Mouse (Mus musculus): ENCODE measurements around the gene Cacnb4. TPM values are rescaled to one million over a fixed set of nuclear protein-coding genes. Genes with fewer than 3 reads are reported as not detected.

Gene Cacnb4
- total RNA-seq, 2 experiments from 2014 or later: 143 to 154 TPM

DNA sequence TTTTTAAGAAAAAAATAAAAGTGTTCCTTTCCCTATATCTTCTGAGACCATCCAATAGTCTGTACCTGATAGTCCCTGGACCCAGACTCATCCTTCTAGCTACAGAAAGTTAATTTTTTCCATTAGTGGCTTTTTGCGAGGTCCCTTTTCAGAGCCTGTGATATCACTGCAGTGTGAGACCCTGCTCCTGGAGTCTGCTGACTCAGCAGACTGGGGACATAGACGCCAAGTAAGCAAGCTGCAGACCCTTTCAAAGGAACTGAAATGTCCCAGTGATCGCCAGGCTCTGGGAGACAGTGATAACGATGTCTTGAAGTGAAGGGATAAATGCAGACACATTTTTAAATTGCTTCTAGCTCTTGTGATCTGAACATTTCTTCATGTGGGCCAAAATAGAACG lies 230.0 kb downstream of the Cacnb4 start:
- intact Hi-C loops (cut with DNase I): no loop called here
- DNase-seq (ENCODE audit: low spot score in 2 of 2): no peak

DNA sequence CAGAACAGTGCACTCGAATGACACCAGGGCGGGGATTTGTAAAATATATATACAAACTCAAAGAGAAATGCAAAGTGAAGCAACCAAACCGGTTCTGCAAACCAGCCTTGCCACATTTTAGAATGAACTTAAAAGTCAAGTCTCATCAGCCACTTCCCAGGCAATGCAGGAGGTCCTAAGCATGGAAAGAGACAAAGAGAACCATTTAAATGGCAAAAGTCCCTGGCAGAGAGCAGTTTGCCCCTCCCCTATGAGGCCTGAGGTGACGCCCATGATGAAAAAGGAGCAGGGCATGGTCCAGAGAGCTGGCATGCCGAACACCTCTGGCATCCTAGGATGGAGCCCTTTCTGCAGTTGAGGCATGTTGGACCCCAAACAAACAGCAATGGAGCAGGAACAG lies 234.5 kb downstream of the Cacnb4 start:
- intact Hi-C loops (cut with DNase I): no loop called here

DNA sequence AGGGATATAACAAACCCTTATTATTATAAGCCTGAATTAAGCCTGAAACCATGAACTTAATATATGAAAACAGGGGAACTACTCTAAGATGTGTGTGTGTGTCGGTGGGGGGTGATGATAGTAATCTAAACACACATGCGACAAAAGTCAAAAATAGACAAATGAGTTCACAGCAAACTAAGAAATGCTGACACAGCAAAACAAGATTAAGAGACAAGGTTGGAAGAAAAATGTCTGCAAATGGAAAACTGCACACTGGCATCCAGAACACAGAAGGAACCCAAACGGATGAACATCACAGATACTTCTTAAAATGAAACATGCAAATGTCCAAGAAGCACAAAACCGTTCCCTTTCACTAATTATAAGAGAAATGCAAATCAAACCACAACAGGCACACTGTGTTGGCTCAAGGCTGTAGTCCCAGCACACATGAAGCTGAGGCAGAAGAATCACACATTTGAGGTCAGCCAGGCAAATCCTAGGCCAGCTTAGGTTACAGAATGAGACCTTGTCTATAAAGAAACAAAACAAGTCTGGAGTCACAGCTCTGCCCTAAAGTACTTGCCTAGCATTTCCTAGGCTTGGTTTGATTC lies 236.1 kb downstream of the Cacnb4 start:
- intact Hi-C loops (cut with DNase I): no loop called here
- no peak for DNase-seq (ENCODE audit: low spot score in 2 of 2)

More for the DNA sequence above, 234.5 kb downstream of the Cacnb4 start:
- DNase-seq (ENCODE audit: low spot score in 2 of 2): no peak

DNA sequence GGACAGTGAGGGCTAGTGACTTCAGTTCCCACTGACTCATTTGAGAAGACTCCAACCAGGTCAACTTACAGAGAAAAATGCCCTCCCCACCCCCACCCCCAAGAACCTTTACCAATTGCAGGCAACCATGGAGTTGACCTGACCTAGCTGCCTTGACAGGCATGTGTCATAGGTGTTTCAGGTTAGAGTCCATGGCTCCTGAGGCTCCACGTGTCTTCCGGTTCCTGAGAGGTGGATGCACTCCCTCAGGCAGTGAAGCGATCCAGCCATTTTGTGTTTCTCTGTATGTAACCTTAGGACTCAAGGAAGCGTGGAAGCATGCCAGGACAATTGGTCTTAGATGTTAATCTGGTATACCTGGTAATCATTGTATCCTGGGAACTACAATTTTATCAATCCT lies 238.2 kb downstream of the Cacnb4 start:
- intact Hi-C loops (cut with DNase I): no loop called here
- DNase-seq (ENCODE audit: low spot score in 2 of 2): no peak

DNA sequence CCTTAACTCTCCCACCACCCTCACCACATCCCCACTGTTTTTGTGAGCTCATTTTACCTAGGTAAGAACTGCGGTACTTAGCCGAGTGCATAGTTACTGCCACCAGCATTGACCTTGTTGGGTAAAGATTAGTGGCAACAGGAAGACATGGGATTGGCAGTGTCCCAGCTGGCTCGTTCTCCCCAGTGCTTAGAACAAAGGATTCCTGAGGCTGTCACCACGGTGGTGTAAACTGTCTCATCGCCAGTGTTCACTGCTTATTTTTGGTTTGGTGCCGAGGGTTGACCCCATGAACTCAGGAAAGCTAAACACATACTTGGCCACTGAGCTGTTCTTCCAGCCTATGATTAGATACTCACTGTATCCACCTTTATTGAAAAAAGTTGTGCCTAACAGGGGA lies 238.6 kb downstream of the Cacnb4 start:
- no peak for DNase-seq (ENCODE audit: low spot score in 2 of 2)
- intact Hi-C loops (cut with DNase I): no loop called here

DNA sequence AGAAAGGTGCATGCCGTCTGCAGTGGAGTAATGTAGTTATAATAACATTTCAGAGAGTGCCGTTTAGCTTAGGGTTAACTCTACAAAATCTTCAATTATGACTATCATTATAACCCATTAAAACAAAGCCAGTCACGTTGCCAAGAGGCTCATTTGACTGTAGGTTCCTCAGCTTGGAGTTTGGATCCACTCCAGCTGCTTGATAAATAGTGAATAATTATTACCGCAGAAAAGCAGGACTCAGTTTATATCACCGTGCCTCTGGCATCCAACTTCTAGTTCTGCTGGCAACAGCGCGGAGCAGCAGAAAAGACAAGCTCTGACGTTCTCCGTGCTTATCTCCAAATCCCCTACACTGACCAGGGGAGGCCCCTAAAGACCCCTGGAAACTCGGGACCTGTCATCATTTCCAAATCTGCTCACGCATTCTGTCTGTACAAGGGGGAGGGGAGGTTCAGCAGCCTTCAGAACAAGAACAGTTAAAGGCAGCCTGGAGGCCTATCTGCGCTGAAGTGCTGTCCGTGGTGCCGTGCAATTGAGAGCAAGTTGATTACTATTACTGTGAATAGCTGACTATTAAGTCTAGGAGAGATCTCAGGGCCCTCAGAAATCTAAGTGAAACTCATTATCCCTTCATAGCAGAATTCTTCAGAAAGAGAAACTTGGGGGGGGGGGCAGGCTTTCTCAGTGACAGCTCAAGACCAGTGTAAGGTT lies 240.6 kb downstream of the Cacnb4 start:
- intact Hi-C loops (cut with DNase I): no loop called here
- no peak for DNase-seq (ENCODE audit: low spot score in 2 of 2)

DNA sequence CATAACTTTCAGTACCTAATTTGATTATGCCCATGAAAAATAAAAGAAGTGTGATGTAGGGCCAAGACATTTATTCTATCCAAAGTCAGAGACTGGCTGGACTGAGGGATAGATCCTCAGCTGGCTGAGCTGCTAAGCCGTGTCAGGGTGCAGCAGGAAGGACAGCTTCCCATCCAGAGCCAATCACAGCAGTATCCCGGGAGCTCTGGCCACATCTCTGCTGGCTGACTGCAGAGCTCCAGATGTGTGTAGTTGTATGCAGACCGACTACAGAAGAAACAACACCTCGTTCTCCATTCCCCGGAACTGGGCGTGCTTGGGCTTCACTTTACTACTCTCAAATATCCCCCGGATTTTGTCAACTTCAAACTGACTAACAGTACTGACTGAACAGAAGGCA lies 243.3 kb downstream of the Cacnb4 start:
- DNase-seq (ENCODE audit: low spot score in 2 of 2): no peak
- intact Hi-C loops (cut with DNase I): no loop called here

DNA sequence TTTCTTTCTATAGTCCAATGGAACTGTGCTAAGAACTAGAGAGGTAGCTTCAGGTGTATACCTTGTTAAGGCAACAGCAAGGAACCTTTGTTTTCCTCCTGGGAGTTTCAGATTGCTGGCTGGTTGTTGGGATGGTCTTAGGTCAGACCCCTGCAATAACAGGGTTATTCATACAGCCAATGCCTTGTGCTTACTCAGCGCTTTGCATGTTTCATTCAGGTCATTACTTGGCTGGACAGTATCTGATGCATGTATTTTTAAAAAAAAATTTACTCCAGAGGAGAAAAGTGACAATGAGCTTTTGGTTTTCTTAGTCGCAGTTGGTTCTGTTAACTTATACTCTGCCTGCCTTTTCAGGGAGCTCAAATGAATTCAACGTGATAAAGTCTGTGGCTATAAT lies 249.2 kb downstream of the Cacnb4 start:
- no peak for DNase-seq (ENCODE audit: low spot score in 2 of 2)
- intact Hi-C loops (cut with DNase I): no loop called here

DNA sequence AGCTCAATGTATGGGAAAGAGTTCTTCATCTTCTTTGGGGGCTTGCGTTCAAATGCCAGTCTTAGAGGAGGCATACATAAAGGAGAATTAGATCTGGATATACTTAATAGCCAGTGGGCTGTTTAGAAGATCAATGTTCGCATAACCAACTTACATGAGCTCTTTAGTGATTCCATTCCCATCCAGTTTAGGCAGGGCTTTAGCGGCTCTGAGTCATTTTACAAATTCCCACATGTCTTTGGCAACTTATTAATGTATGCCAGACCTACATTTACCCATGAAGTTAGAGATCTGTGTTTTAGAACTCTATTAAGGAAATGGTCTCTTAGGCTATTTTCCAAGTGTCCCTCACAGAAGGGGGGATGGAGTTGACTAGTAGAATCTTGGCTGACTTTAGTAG lies 250.6 kb downstream of the Cacnb4 start:
- intact Hi-C loops (cut with DNase I): no loop called here
- no peak for DNase-seq (ENCODE audit: low spot score in 2 of 2)

DNA sequence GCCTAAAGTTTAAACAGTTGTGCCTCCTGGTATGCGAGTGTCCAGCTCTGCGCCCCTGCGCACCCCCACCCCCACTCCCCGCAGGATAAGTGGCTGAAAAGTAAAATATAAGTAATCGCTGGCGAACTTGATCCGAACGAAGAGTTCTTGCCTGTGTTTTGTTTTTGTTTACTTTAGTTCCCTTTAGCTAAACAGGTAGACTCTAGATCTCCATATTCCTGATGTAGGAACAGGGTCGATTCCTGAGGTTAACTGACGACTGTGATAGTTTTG lies 251.2 kb downstream of the Cacnb4 start:
- no peak for DNase-seq (ENCODE audit: low spot score in 2 of 2)
- intact Hi-C loops (cut with DNase I): loop anchor here (2.0 kb wide), 1 partner anchor 165 kb away; no protein-coding TSS in a partner anchor

DNA sequence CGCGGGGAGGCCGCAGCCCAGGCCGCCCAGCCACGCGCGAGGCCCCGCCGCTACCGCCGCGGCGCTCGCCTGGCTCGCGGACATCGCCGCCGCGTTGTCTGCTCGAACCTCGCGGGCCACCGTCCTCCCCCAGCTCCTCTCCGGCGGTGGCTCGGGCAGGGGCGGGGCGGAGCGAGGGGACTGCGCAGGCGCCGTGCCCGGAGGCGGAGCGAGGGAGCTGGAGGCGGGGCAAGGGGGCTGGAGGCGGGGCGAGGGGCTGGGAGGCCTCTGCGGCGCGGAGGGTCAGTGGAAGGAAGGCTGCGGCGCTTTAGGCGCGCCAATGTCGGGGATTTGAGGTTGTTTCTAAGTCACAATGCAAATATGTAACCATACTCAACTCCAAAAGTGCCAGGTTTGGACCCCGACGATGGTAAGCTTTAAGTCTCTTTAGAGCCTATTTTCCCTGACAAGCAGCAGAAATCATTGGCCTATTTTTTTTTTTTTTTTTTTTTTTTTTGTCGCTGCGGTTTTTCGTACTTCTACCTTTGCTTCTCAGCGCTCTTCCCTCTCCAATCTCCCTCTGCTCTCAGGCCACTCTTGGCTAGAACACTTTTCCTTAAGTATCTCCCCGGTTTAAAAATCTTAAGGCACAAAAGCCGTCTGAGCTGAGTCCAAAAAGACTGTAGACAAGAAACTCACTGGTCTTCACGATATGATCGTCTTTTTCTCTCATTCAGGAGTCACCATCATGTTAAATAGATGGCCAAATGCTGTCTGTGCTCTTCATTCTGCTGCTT lies 251.7 kb downstream of the Cacnb4 start, which contains the start of gene Arl5a:
TSS of gene Arl5a (minus strand) at position 155 of the 776 bp plus-strand sequence.
- intact Hi-C loops (cut with DNase I): loop anchor here (2.0 kb wide), 1 partner anchor 166 kb away; no protein-coding TSS in a partner anchor
- DNase-seq (ENCODE audit: low spot score in 2 of 2): peak; percentile 92 to 95

DNA sequence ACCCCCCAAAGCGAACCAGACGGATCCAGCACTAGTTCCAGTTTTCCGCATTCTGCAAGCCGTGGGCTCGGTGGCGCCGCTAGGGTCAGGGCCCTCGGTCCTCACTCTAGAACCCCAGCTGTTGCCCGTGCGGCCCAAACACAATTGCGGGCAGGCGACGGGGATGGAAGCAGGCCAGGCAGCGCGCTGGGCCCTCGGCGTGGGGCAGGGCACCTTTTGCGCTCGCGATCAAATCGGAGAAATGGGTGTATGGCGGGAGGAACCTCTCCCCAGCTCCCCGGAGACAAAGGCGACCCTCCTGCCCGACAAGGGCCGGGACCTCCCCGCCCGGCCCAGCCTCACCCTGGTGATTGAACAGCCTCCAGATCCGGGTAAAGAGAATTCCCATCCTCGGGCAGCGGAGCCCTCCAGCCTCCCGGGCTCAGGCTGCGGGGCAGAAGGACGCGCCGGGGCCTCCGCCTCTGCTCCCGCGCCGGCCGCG lies 252.3 kb downstream of the Cacnb4 start:
- intact Hi-C loops (cut with DNase I): loop anchor here (2.0 kb wide), 1 partner anchor 167 kb away; no protein-coding TSS in a partner anchor
- DNase-seq (ENCODE audit: low spot score in 2 of 2): peak in 1 of 2 experiments; percentile 38

DNA sequence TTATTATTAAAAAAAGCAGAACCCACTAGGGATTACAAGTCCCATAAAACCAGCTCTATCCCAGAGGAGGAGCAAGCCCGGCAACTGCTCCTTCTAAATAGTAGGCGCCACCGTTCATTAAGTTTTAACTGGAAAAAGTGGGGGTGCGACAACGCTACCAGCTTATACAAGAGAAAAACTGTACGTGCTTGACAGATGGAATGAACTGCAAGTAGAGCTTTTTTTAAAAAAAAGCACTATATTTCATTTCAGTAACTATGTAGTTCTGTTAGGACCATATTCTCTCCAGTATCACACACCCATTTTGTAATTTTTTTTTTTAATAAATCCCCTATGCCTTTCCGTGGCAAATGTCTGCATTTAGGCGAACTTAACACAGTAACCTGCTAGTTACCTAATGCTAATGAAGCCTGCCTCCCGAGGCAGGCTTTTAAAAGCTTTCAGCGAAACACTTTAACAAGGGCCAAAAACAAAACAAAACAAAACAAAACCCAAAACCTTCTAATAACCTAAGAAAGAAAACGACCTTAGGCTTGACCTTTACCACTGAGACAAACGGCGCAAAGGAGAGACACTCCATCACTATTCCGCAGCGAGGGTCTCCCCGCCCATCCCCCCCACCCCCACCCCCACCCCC lies 252.9 kb downstream of the Cacnb4 start:
- DNase-seq (ENCODE audit: low spot score in 2 of 2): no peak
- intact Hi-C loops (cut with DNase I): loop anchor here (2.0 kb wide), 1 partner anchor 167 kb away; no protein-coding TSS in a partner anchor

DNA sequence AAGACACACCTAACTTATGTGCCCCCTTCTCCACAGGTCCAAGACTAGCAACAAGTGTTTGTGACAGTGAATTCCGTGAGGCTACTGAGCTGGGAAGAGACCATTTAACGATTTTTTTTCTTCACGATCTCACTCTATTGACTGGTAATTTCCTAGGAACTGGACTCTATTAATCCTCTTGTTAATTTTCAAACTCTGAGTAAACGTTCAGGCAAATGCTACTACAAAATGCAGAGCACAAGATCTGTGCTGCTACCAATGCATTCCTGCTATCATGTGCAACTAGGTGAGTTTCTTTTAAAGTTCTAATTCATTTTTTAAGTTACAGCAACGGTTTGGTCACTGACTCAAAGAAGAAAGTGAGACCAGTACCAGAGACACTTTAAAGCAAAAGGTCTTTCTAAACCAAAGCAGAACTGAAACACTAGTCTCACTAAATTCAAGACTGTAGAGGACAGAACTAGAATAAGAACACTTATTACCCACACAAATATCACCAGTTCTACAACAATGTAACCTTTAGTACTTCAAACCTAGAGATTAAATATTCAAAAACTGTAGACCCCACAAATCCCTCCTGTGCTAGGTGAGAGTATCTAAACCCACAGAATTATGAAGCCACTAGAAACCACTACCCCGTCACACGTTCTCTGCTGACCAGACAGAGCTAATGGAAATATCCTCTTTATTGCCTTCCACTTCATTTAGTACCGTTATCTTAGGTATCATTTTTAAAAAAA lies 253.6 kb downstream of the Cacnb4 start:
- DNase-seq (ENCODE audit: low spot score in 2 of 2): no peak
- intact Hi-C loops (cut with DNase I): no loop called here

DNA sequence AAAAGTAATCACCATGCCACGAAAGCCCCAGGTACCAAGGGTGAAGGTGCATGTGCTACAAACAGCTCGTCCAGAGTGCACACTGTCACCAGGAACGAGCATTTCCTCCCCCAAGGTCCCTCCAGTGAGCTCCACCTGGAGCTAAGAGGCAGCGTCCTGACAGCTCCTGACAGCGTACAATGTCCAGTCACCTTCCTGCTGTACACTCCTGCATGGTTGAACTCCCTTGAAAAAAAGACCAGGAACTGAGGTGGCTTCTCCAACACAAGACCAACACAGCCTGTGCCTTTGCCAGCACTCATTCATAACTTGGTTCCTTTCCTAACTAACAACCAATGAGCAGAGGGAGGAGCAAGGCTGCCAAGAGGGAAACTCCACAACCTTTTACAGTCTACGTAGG lies 255.4 kb downstream of the Cacnb4 start:
- intact Hi-C loops (cut with DNase I): no loop called here
- no peak for DNase-seq (ENCODE audit: low spot score in 2 of 2)

DNA sequence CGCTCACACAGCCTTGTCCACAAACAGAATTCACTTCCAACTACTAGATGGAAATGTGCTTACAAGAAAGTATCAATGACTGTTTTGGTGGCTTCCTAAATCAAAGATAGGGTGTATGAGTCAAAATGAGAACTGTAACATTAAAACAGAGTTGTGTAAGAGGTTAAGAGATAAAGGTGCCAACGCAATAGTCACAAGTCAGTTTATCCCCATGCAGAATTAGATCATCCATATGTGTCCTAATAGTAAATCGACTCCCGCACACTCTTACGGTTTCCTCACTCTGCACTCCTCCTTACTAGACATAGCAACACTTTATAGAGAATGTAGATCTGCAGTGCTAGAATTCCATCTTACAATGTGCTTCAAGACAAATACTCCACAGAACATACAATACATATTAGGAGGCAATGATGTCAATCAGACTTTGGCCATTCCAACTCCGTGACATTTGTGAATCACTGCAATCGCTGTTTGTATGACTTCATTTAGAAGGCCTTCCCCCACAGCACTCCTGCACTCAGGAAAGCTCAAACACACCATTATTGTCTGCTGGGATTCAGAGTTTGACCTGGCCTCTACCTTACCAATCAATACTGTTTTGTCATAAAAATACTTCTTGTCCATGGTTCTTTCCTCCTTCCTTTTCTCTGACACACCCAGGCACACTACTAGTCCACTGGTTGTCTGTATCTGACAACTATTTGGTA lies 256.5 kb downstream of the Cacnb4 start:
- intact Hi-C loops (cut with DNase I): no loop called here
- DNase-seq (ENCODE audit: low spot score in 2 of 2): no peak

DNA sequence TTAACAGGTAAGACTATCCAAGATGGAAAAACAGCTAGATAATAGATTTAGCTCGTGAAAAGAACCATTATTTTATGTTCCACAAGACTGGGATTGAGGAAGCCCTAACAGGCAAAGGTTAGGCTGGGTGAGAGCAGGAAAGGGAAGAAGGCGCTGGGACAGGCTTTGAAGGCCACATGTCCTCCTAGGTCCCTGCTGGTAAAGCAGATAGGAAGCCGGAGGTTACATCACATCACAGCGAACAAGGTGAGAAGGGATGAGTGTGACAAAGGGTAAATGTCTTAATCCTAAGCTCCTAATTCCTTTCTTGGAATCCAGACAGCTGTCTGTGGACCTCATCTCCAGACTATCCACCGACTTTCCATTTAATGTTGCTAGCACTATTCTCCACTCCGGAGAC lies 257.3 kb downstream of the Cacnb4 start:
- DNase-seq (ENCODE audit: low spot score in 2 of 2): no peak
- intact Hi-C loops (cut with DNase I): no loop called here

DNA sequence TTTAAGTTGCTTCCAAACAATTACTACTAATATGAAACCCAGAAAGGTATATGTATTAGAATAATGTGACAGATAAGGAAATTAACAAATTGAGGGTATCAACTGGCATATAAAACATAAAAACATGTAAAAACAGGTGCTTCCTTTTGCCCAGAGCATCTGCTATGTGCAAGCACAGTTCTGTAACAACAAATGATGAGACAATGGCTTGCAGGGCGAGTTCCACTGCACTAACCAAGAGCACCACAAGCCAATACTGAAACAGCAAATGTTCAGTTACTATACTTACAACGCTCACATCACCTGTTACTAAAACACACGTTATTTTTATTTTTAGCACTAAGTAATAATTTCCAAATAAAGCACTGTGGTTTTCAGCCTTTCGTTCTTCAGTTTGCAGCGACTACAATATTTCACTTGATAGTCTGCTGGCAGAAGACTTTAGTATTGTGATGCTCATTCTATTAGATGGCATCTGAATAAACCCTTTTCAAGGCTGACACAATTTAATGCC lies 264.1 kb downstream of the Cacnb4 start:
- no peak for DNase-seq (ENCODE audit: low spot score in 2 of 2)
- intact Hi-C loops (cut with DNase I): no loop called here
